Mouse (Mus musculus) left cerebral cortex, postnatal 36 days (tissue): ENCODE results near the gene Lap3. TPM values are rescaled to one million over a fixed set of nuclear protein-coding genes. Genes with fewer than 3 reads are reported as not detected.

ENCODE experiments used
- DNase-seq, 2 experiments: peaks; one replicate each; pipeline ENCODE4 v3.0.0; 2021 to 2022; ENCODE audit warnings: low spot score in 2 of 2, mixed read lengths in 1 of 2
- intact Hi-C: fragments of 180-260 bp; cut with DNase I; formaldehyde crosslinking; loops from one replicate; pipeline ENCODE4 v1.15.1; 2025
- total RNA-seq, 2 experiments: library from RNA; stranded (reverse); gene quantifications; 2 replicates each; pipeline ENCODE4 v1.2.3; 2021

Lap3 gene
- total RNA-seq, 2 experiments from 2014 or later: 50.4 to 53.7 TPM

DNA sequence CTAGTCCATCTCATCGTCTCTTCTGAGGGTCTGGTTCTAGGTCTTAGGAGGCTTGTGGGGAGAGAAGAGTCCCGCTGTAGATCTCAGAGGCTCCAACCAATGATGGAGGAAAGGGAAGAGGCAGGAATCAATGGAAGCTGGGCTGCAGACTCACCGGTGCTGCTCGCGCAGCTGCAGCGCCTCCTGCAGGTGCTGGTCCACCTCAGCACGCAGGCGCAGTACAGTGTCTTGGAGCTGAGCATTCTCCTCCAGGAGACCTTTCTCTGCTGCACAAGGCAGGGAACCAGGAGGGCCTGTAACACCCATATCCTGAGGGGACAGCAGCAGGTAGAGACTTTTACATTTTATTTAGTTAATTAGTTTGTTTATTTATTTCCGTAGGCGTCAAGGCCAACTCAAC is 46.3 kb downstream of the Lap3 start:
- intact Hi-C loops: no loop called here
- DNase-seq: no peak

DNA sequence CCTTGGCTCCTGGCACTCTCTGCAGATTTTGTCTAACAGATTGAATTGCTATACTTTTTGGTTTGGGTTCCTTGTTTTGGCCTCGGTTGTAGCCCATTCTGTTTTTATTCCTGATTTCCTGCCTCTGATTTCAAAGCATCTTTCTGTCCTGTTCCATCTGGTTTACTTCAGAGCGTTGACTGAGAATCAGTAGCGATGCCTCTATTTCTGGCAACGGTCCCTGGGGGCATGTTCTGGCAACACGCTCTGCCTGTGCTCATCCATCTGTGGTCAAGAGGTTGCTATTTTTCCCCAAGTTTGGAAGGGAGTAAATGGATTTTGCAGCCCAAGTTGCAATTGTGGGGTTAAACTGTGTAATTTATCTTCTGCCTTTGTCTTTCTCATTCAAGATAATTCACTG is 50.2 kb downstream of the Lap3 start:
- intact Hi-C loops: no loop called here

DNA sequence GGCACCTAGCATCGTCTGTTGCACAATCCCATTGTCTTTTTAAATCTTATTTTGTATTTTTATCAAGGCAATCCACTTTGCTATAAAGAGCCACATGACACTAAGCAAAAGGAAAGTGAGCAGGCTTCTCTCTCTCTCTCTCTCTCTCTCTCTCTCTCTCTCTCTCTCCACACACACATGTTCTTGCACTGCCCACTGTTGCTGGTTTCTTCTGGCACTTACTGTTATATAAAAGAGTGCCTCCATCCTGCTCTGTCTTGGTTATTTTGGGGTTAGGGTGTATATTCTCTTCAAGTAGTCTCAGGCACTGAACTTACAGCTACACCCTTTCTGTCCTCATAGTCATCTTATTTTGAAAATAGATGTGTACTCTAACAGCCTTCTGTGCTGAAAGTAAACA is 56.4 kb downstream of the Lap3 start:
- no peak for DNase-seq
- intact Hi-C loops: no loop called here

More for the DNA sequence above, 50.2 kb downstream of the Lap3 start:
- DNase-seq: no peak

Other genes with a start within 250 kb of the Lap3 start
- gene Qdpr, start 43.1 kb upstream of the Lap3 start, total RNA-seq: 100 to 1,000 TPM; 111 to 158 TPM
- gene Clrn2, start 39.6 kb upstream of the Lap3 start, total RNA-seq: 1 to 10 TPM in 1 of 2 experiments, under 1 TPM in 1; 0.91 to 1.2 TPM
- 100 to 1,000 TPM in 1 of 2 experiments, 10 to 100 TPM in 1; 98.5 to 101 TPM for gene Med28, start 26.9 kb downstream of the Lap3 start, total RNA-seq
- gene Fam184b, start 146.2 kb downstream of the Lap3 start, total RNA-seq: 10 to 100 TPM in 1 of 2 experiments, 1 to 10 TPM in 1; 6.9 to 10.4 TPM
- gene Ncapg, start 176.5 kb downstream of the Lap3 start, total RNA-seq: under 1 TPM; 0.36 to 0.44 TPM